Mouse (Mus musculus) MEL (cell line): ENCODE results near the gene Ybx2. TPM values are rescaled to one million over a fixed set of nuclear protein-coding genes. Genes with fewer than 3 reads are reported as not detected.

Experiments
- CHD1 ChIP-seq: IDR thresholded peaks from 2 replicates; pipeline ENCODE4 v1.6.1; 2012; ENCODE audit warnings: low read depth, mild to moderate bottlenecking, inconsistent platforms, low read length, improper control_type of control experiment
- CHD2 ChIP-seq: IDR thresholded peaks from 2 replicates; pipeline ENCODE4 v1.6.1; 2011; ENCODE audit warnings: low read length, improper control_type of control experiment
- CTCF ChIP-seq, 3 experiments: IDR thresholded peaks in 2 of 3; conservative IDR thresholded peaks in 1 of 3; 2 replicates each; pipeline ENCODE4 v1.5.1; 2011 to 2012; ENCODE audit warnings: low read length in 3 of 3, low read depth in 2 of 3, mild to moderate bottlenecking in 2 of 3, improper control_type of control experiment in 1 of 3, inconsistent platforms in 1 of 3, mixed read lengths in 1 of 3, moderate library complexity in 1 of 3; ENCODE audit not compliant: control insufficient read depth in 1 of 3, insufficient read depth in 1 of 3, poor library complexity in 1 of 3, severe bottlenecking in 1 of 3
- E2F4 ChIP-seq: IDR thresholded peaks from 2 replicates; pipeline ENCODE4 v1.6.1; 2011; ENCODE audit warnings: low read depth, low read length, improper control_type of control experiment, borderline replicate concordance
- ELF1 ChIP-seq: IDR thresholded peaks from 2 replicates; pipeline ENCODE4 v1.6.1; 2014; ENCODE audit warnings: low read depth, mild to moderate bottlenecking, inconsistent platforms, low read length, improper control_type of control experiment, moderate library complexity
- EP300 ChIP-seq, 2 experiments: IDR thresholded peaks; 2 replicates each; pipeline ENCODE4 v1.6.1; 2011; ENCODE audit warnings: improper control_type of control experiment in 2 of 2, low read length in 2 of 2, low read depth in 1 of 2, mild to moderate bottlenecking in 1 of 2
- ETS1 ChIP-seq: IDR thresholded peaks from 2 replicates; pipeline ENCODE4 v1.6.1; 2012; ENCODE audit warnings: low read depth, mild to moderate bottlenecking, inconsistent platforms, low read length, improper control_type of control experiment, moderate library complexity
- GABPA ChIP-seq: IDR thresholded peaks from 2 replicates; pipeline ENCODE4 v1.6.1; 2012; ENCODE audit warnings: low read depth, mild to moderate bottlenecking, inconsistent platforms, low read length, improper control_type of control experiment, moderate library complexity
- JUND ChIP-seq: IDR thresholded peaks from 2 replicates; pipeline ENCODE4 v1.6.1; 2011; ENCODE audit warnings: low read depth, mild to moderate bottlenecking, improper control_type of control experiment, low read length
- KAT2A ChIP-seq: conservative IDR thresholded peaks from 2 replicates; pipeline ENCODE4 v1.6.1; 2012; ENCODE audit warnings: low read depth, low read length, improper control_type of control experiment, inconsistent platforms
- MAX ChIP-seq: IDR thresholded peaks from 2 replicates; pipeline ENCODE4 v1.6.1; 2011; ENCODE audit warnings: low read length, improper control_type of control experiment
- MAZ ChIP-seq: IDR thresholded peaks from 2 replicates; pipeline ENCODE4 v1.6.1; 2012; ENCODE audit warnings: low read depth, mild to moderate bottlenecking, inconsistent platforms, low read length, improper control_type of control experiment
- MEF2A ChIP-seq: IDR thresholded peaks from 2 replicates; pipeline ENCODE4 v1.6.1; 2014; ENCODE audit warnings: low read depth, mild to moderate bottlenecking, inconsistent platforms, low read length, improper control_type of control experiment; ENCODE audit not compliant: poor library complexity, insufficient replicate concordance, severe bottlenecking; ENCODE audit errors: extremely low read depth
- MYB ChIP-seq: IDR thresholded peaks from 2 replicates; pipeline ENCODE4 v1.6.1; 2011; ENCODE audit warnings: mild to moderate bottlenecking, low read depth, low read length, improper control_type of control experiment
- MYC ChIP-seq: IDR thresholded peaks from 2 replicates; pipeline ENCODE4 v1.6.1; 2011; ENCODE audit warnings: low read depth, mild to moderate bottlenecking, low read length, improper control_type of control experiment, moderate library complexity
- NELFE ChIP-seq: IDR thresholded peaks from 2 replicates; pipeline ENCODE4 v1.6.1; 2011; ENCODE audit warnings: low read depth, low read length, improper control_type of control experiment
- POLR2AphosphoS2 ChIP-seq: IDR thresholded peaks from 2 replicates; pipeline ENCODE4 v1.6.1; 2011; ENCODE audit warnings: low read length, improper control_type of control experiment
- POLR2AphosphoS5 ChIP-seq: IDR thresholded peaks from 2 replicates; pipeline ENCODE4 v1.6.1; 2012; ENCODE audit warnings: low read depth, borderline replicate concordance, mild to moderate bottlenecking, inconsistent platforms, low read length, moderate library complexity, mixed read lengths
- RCOR1 ChIP-seq: IDR thresholded peaks from 2 replicates; pipeline ENCODE4 v1.6.1; 2012; ENCODE audit warnings: low read depth, mild to moderate bottlenecking, inconsistent platforms, low read length, improper control_type of control experiment
- SIN3A ChIP-seq: IDR thresholded peaks from 2 replicates; pipeline ENCODE4 v1.6.1; 2012; ENCODE audit warnings: low read length, improper control_type of control experiment, inconsistent platforms
- SMC3 ChIP-seq: IDR thresholded peaks from 2 replicates; pipeline ENCODE4 v1.6.1; 2011; ENCODE audit warnings: low read depth, low read length, improper control_type of control experiment
- TBP ChIP-seq: IDR thresholded peaks from 2 replicates; pipeline ENCODE4 v1.8.0; 2011; ENCODE audit warnings: low read depth, low read length, improper control_type of control experiment
- TCF12 ChIP-seq: IDR thresholded peaks from 2 replicates; pipeline ENCODE4 v1.6.1; 2014; ENCODE audit warnings: low read depth, mild to moderate bottlenecking, inconsistent platforms, low read length, improper control_type of control experiment, moderate library complexity
- ZKSCAN1 ChIP-seq: IDR thresholded peaks from 2 replicates; pipeline ENCODE4 v1.6.1; 2012; ENCODE audit warnings: low read depth, mild to moderate bottlenecking, inconsistent platforms, low read length, improper control_type of control experiment, moderate library complexity
- ZNF384 ChIP-seq: IDR thresholded peaks from 2 replicates; pipeline ENCODE4 v1.6.1; 2012; ENCODE audit warnings: low read depth, mild to moderate bottlenecking, inconsistent platforms, low read length, improper control_type of control experiment
- polyA plus RNA-seq, 2 experiments: library from polyadenylated mRNA; stranded (reverse) in 1 of 2; unstranded in 1 of 2; fragments of >175 nt in 1 of 2; fragments of >200 nt in 1 of 2; gene quantifications; 2 replicates each; pipeline versions ENCODE4 v1.2.1 to v1.2.4; 2012; ENCODE audit warnings: low replicate concordance in 2 of 2, low read depth in 1 of 2; ENCODE audit not compliant: insufficient read length in 2 of 2, insufficient read depth in 1 of 2, missing spikeins in 1 of 2
- total RNA-seq: library from RNA; depleted of rRNA; stranded (reverse); fragments of 300-350 nt; gene quantifications from 2 replicates; pipeline ENCODE4 v1.2.3, GENCODE M21; 2012

Ybx2 gene
- total and polyA plus RNA-seq, 3 experiments, result 0.50 to 0.92 TPM; not detected in 1

GRCm38 (mm10) chr11:69900471-69901405 is 34.9 kb upstream of the Ybx2 start, which contains the start of the genes 2810408A11Rik and Neurl4 (continued):
- TF ChIP-seq RCOR1 (0 out of 2 replicates have a peak, but pooled peaks have one; percentile 27), MEF2A (no peak), POLR2AphosphoS2 (peak; percentile 99), NELFE (peak; percentile 98), CHD2 (no peak), GABPA (no peak), SMC3 (no peak), SIN3A (peak; percentile 8; the same call in 1 of the 2 replicates), TBP (peak; percentile 90), MYB (no peak), POLR2AphosphoS5 (no peak), TCF12 (peak; percentile 75), MAX (no peak; the same call in 1 of the 2 replicates), KAT2A (no peak; the same call in 1 of the 2 replicates), ETS1 (peak; percentile 18; the same call in 1 of the 2 replicates), E2F4 (no peak), CHD1 (peak; percentile 98), ELF1 (no peak), MYC (no peak; the same call in 1 of the 2 replicates), JUND (no peak; the same call in 1 of the 2 replicates), ZKSCAN1 (no peak), MAZ (no peak), CTCF (IDR thresholded peaks at IDR 0.05 in 2 of 3, conservative IDR thresholded peaks at IDR 0.05 in 1 of 3; ENCODE audit: control insufficient read depth in 1 of 3, insufficient read depth in 1 of 3, low read depth in 2 of 3, low read length in 3 of 3, poor library complexity in 1 of 3, severe bottlenecking in 1 of 3) (no peak), ZNF384 (no peak), EP300 (IDR thresholded peaks at IDR 0.05; ENCODE audit: low read depth in 1 of 2, low read length in 2 of 2) (no peak)
